Mouse (Mus musculus) urinary bladder, postnatal 4 days (tissue): Measurements from ENCODE around the gene Irf2bp2.

ENCODE experiments used
- DNase-seq, 2 experiments: peaks; one replicate each; pipeline ENCODE4 v3.0.0; 2021 to 2022; ENCODE audit warnings: low spot score in 2 of 2

Gene Irf2bp2

DNA sequence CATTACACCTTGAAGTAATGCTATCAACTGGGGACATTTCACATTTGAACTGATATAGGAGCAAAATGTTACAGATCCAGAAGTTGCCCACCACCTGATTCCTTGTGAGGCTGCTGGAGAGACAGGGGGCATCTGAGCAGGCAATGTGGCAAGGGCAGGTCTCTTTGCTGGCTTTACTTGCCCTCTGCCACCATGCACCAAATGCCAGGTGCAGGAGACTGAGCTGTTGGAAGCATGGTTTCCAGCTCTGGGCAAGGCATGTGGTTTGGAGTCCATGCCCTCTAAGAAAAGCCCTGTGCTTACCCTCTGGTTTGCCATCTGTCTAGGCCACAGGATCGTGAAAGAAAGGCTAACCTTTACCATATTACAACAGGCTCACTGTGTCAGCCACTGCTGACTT lies 24.1 kb downstream of the Irf2bp2 start:
- no peak for DNase-seq

DNA sequence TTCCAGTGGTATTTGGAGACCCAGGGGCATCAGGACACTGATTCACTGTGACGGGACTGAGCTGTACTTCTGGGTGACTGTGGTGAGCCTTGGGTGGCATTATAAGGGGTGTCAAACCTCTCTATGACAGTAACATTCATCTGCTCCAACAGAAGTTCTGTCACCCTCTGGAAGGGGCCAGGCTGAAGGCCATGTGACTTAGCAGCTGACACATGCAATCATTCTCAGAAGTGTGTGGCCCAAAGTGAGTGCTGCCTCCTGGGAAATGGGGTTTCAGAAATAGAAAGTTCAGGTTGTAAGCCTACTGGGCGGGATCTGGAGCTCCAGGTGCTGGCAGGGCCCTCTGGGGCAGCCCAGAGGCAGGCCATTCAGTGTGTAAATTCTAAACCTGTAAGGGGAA lies 26.1 kb downstream of the Irf2bp2 start:
- DNase-seq, result no peak

DNA sequence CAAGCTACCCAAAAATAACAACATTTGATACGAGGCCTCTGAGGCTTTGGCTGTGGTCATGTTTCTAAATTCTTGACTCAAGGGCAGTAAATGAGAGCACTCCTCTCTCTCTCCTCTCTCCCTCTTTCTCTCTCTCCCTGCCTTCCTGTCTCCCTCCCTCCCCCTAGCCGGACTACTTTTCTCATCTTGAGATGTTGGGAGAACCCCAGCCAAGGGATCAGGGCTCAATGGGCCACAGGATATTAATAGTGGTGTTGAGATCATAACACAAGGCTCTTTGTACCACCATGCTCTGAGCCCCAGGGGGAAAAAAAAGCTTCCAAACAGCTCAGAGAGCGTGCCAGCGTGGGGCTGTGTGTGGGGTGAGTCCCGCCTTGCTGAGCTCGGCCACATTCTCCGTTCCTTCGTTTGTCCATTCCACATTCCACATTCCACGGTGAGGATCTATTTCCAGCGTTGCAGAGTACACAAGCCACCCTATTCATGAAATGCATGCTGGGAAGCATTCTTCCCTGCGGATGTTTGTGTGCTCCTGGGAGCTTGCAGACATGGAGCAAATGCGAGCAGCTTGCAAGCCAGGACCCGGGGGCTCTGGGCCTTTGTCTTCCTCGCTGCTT lies 27.2 kb downstream of the Irf2bp2 start:
- peak in 1 of 2 experiments; percentile 51 for DNase-seq

DNA sequence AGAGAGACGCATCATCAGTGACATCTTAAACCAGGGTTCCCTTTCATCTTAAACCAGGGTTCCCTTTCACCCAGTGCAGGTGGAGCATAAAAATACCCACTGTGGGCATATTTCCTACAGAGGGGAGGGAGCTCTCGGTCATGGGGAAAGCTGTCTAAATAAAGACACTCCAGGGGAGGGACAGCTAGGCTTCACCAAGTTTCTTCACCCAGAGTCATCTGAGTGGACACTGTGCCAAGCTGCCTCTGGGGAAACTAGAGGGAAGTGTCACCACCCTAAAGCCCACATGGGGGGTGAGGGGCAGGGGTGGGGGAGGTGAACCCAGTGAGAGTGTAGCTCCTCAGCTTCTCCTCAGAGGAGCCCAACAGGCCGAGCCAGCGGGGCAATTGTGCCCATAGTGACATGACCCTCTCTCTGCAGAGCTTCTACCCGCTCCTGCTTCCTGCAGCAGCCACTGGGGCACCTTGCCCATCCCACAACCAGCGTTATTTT lies 27.8 kb downstream of the Irf2bp2 start:
- no peak for DNase-seq

GRCm38 (mm10) chr8:126565231-126565781 lies 28.5 kb downstream of the Irf2bp2 start:
- no peak for DNase-seq

GRCm38 (mm10) chr8:126564551-126565154 lies 29.1 kb downstream of the Irf2bp2 start:
- DNase-seq, result no peak

DNA sequence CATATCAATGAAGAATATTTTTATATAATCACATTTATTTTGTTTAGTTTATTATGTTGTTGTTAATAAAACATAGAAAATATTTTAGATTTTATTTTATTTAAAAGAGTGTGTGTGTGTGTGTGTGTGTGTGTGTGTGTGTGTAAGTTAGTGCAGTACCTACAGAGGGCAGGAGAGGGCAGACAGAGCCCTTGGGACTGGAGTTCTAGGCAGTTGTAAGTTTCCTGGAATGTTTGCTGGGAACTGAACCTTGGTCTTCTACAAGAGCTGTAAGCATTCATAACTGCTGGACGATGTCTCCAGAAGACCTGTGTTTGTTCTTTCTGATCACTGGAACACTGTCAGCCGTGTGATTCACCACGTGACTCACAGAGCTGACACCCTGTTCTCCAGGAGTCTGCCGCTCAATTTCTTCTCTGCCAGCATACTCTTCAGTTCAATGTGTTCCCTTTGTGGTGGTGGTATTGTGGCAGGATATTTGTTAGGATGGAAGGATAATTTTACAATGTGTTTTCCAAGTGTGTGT lies 32.4 kb downstream of the Irf2bp2 start:
- DNase-seq, result no peak

DNA sequence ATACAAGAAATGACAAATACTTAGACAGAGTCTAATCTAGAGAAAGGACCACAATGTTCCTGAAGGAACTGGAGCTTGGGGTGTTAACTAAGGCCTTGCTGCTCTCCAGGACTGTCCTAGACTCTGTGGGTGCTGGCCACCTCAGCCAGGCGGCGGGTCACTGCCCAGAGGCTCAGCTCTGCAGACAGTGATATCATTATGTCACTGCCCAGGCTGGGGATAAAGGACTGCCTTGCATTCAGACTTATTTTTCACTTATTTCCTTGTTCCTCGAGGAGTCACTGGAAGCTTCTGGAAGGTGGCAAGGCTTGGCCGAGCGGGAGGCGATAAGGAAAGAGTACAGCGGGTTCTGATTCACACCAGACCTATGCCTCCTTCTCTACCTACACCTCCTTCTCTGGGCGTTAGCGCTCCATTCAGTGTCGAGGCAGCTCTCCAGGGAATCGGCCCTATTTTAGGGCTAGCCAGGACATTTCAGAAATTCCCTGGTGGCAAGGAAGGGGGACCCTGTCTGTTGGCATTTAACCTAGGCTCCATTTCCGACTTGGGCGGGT lies 35.3 kb downstream of the Irf2bp2 start:
- no peak for DNase-seq

DNA sequence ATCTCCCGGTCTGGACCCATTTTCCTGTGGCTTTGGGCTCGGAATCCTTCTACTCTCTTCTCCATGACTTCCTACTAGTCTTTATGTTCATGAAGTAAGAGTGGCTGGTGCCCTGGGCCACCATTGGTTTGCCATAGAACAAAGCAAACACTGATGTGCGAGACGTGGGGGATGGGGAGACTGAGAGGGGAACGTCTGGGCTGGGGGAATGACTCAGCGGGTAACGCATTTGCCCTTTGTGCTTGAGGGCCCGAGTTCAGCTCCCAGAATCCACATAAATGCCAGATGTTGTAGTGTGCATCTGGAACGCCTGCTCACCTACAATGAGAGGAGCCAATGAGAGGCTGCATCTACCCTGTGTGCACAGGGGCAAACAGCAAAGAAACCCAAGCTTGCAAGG lies 36.4 kb downstream of the Irf2bp2 start:
- no peak for DNase-seq

GRCm38 (mm10) chr8:126556691-126557090 lies 37.1 kb downstream of the Irf2bp2 start:
- DNase-seq, result no peak

- DNase-seq, result no peak
Observed at GRCm38 (mm10) chr8:126554741-126555140, 39.0 kb downstream of the Irf2bp2 start.

DNA sequence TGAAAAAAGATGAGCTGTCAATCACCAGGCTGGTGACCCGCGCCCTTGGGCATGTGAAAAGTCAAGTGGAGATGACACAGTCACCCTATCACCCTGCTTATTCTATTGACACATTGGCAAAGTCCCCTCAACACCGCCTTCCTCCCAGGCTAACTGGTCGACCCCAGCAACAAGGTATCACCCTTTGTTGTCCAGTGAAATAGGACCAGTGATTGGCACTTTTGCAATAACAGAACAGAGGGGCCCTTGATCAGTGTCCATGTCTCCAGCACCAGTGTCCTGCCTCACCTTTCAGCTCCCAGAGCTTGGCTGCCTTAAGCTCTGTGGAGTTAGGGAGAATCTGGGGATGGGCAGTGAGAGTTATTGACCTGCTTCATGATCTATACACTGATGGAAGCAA lies 41.9 kb downstream of the Irf2bp2 start:
- DNase-seq, result no peak

DNA sequence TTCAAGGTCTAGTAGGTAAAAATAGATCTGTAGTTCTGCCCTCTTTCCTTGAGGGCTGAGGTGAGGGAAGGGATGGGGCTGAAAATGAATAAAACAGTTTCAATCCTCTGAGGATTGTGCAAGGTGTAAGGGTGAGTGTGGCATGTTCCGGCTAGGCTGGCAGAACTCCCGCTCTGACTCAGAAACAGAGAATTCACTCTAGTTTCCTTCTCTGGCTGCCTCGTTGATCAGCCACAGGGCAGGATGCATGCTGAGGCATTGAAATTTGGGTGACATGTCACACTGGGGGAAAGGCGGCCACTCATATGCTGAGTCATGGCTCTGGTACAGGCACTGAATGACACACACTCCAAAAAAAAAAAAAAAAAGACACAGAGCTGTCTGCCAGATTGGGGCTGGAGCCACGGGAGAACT lies 42.8 kb downstream of the Irf2bp2 start:
- DNase-seq, result peak in 1 of 2 experiments; percentile 61

- peak in 1 of 2 experiments; percentile 54 for DNase-seq
Observed at GRCm38 (mm10) chr8:126547841-126548240, 45.9 kb downstream of the Irf2bp2 start.

DNA sequence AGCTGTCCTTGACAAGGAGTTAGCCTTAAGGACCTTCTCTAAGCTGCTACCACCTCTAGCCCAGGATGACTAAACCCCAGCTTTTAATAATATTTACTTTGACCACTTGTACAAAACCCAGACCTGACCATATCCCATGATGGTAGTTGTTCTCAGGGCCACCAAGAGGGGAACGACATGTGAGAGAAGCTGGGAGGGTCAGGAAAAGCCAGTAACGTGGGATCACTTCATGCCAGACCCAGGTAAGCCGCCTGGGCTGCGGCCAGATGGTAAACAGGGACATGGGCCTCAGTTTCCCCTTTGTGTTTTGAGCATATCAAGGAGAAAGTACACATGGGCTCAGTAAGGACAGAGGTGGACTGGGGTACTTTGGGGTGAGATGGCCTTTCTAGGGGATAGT lies 46.4 kb downstream of the Irf2bp2 start:
- no peak for DNase-seq

- DNase-seq, result no peak
Observed at GRCm38 (mm10) chr8:126546480-126546879, 47.3 kb downstream of the Irf2bp2 start.

- DNase-seq, result no peak
Observed at GRCm38 (mm10) chr8:126543407-126543806, 50.4 kb downstream of the Irf2bp2 start.

GRCm38 (mm10) chr8:126542757-126543156 lies 51.0 kb downstream of the Irf2bp2 start:
- no peak for DNase-seq

DNA sequence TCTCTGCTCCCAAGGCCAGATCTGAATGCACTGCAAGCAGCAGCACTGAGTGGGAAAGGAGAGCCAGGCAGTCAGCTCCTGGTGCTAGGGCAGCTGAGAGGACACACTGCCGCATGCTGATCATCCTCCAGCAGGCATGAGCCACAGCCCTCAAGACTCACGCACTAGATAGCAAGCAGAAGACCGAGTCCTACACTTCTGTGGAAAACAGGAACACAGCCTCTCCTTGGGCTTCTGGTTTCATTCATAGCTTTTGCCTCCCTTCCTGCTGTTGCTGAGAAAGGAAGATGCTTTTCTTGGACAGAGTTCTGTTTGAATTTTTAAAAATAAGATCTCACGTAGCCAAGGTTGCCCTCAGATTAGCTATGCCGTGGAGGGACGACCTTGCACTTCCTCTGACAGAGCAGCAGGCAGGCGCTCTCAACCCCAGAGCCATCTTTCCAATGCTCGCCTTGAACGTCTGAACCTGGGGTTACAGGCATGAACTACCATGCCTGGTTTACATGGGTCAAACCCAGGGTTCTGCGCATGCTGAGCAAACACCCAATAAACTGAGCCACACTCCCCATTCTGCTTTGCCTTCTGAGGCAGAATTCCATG lies 51.6 kb downstream of the Irf2bp2 start:
- no peak for DNase-seq

GRCm38 (mm10) chr8:126540298-126540697 lies 53.5 kb downstream of the Irf2bp2 start:
- no peak for DNase-seq

GRCm38 (mm10) chr8:126539355-126540093 lies 54.3 kb downstream of the Irf2bp2 start:
- DNase-seq, result peak in 1 of 2 experiments; percentile 49
